Mouse (Mus musculus) brain, embryonic 14.5 days (tissue): ENCODE results near the gene Rhbdd1.

ENCODE experiments used
- CTCF ChIP-seq: fragments of 200-500 bp; IDR thresholded peaks from 2 replicates; pipeline ENCODE4 v1.5.1; 2012; ENCODE audit warnings: inconsistent platforms, mild to moderate bottlenecking, moderate library complexity, borderline replicate concordance; ENCODE audit not compliant: insufficient read depth, insufficient read length; ENCODE audit errors: extremely low read depth
- POLR2A ChIP-seq: fragments of 200-500 bp; IDR thresholded peaks from 2 replicates; pipeline ENCODE4 v1.6.1; 2012; ENCODE audit warnings: mild to moderate bottlenecking, inconsistent platforms, borderline replicate concordance; ENCODE audit not compliant: poor library complexity, insufficient read depth, insufficient read length, severe bottlenecking; ENCODE audit errors: extremely low read depth

DNA sequence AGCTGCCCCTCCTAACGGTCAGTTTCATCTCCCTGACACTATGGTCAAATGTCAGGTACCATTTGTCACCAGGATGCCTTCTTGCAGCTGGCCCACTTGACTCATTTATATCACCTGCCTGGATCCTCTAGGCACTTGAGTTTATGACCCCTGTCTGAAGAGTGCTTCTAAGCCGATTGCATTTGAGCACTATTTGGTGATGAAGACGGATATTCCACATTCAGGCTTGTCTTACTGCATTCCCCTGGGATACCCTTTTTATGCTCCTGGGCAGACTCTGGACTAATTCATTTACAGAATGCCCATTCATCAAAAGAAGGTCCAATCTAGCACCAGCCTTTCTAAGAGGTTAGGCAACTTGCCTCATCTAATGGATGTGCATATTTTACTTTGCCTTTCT, 11.8 kb upstream of the Rhbdd1 start:
- TF ChIP-seq CTCF, result no peak
- no peak for TF ChIP-seq POLR2A
